Comparison of ENCODE assay signal across 13 mouse cellular contexts in genomic region chr11:62607170-62607951, GRCm38 (mm10). TPM values are rescaled to one million over a fixed set of nuclear protein-coding genes. Genes with fewer than 3 reads are reported as not detected.
A peak's percentile ranks its signal among the peaks of the same experiment; 100 is the strongest.
DNase-seq lines count a peak whose midpoint lies in the region; ATAC-seq and TF ChIP-seq lines count a peak whose summit lies in the region.
"Had no signal": no experiment of that assay in that cellular context is flagged by ENCODE, and none has a peak within 500 bp of the region (broad histone marks: within the 10 kb centered on the region; RNA-seq: fewer than 3 reads in every experiment).

No protein-coding gene starts in this region.

- 68% methylated on average over 10 of the region's 10 CpGs for WGBS in intestine, embryonic 16.5 days
- 70% methylated on average over 10 of the region's 10 CpGs for WGBS in intestine, embryonic 15.5 days
- WGBS in embryonic facial prominence, embryonic 14.5 days: 64% methylated on average over 10 of the region's 10 CpGs
- 86% methylated on average over 10 of the region's 10 CpGs for WGBS in thymus, adult 2 months

- no peak for TF ChIP-seq POLR2A in thymus, adult 2 months (IDR thresholded peaks at IDR 0.05; ENCODE audit: control insufficient read depth, extremely low read depth, insufficient read depth, low read length, poor library complexity)

- peaks cover 21% of the 10 kb centered on the region for H3K4me1 ChIP-seq in intestine, embryonic 16.5 days (ENCODE audit: control insufficient read depth, insufficient read depth, low read length)
- H3K4me1 ChIP-seq in intestine, embryonic 15.5 days (replicated peaks): peaks cover 18% of the 10 kb centered on the region
- H3K4me1 ChIP-seq in embryonic facial prominence, embryonic 14.5 days (ENCODE audit: control insufficient read depth, insufficient read depth, low read length): peaks cover 9% of the 10 kb centered on the region
- 0 out of 2 replicates have a peak, but pooled peaks cover 3% of the 10 kb centered on the region for H3K4me1 ChIP-seq in thymus, adult 2 months (replicated peaks; ENCODE audit: control insufficient read depth, insufficient read depth, low read length)

- no peak overlapping the region for H3K4me2 ChIP-seq in intestine, embryonic 16.5 days (ENCODE audit: low read depth, low read length)
- H3K4me2 ChIP-seq in intestine, embryonic 15.5 days (replicated peaks): no peak overlapping the region
- no peak overlapping the region for H3K4me2 ChIP-seq in embryonic facial prominence, embryonic 14.5 days (ENCODE audit: low read depth, low read length)
- H3K4me2 ChIP-seq: heart, embryonic 11.5 days; lung, embryonic 15.5 days had no signal

- no peak for ATAC-seq in intestine, embryonic 16.5 days
- no peak for ATAC-seq in intestine, embryonic 15.5 days
- no peak for ATAC-seq in embryonic facial prominence, embryonic 14.5 days (ENCODE audit: low read depth)
- ATAC-seq: intestine, postnatal 0 days had no signal

- peak; percentile 44 for DNase-seq in embryo, embryonic 10 days (ENCODE audit: low spot score)
- DNase-seq in embryo, embryonic 11 days: no peak
- peak; percentile 39 for DNase-seq in 416B (ENCODE audit: low read depth)
- no peak for DNase-seq in embryonic facial prominence, embryonic 14.5 days (ENCODE audit: low spot score)
- DNase-seq in thymus, adult 2 months: no peak
- no peak for DNase-seq in urinary bladder, postnatal 25 days (ENCODE audit: low spot score)
- DNase-seq: adrenal gland, postnatal 36 days; cerebellum, adult 11 months had no signal

- no peaks in the 10 kb centered on the region for H3K27me3 ChIP-seq in intestine, embryonic 16.5 days (replicated peaks; ENCODE audit: control insufficient read depth, insufficient read depth, low read length)
- no peaks in the 10 kb centered on the region for H3K27me3 ChIP-seq in intestine, embryonic 15.5 days (replicated peaks)
- H3K27me3 ChIP-seq in embryonic facial prominence, embryonic 14.5 days (replicated peaks; ENCODE audit: control insufficient read depth, insufficient read depth, low read length): no peaks in the 10 kb centered on the region
- no peaks in the 10 kb centered on the region for H3K27me3 ChIP-seq in thymus, adult 2 months (ENCODE audit: control insufficient read depth, insufficient read depth, low read length)
- H3K27me3 ChIP-seq: lung, embryonic 15.5 days had no signal

- TF ChIP-seq CTCF in thymus, adult 2 months (IDR thresholded peaks at IDR 0.05; ENCODE audit: borderline replicate concordance, control insufficient read depth, extremely low read depth, insufficient read depth, low read length, poor library complexity): no peak

- H3K36me3 ChIP-seq in intestine, embryonic 16.5 days (ENCODE audit: control insufficient read depth, insufficient read depth, low read length): peaks cover 16% of the 10 kb centered on the region; the same call in 1 of the 2 replicates
- peaks cover 33% of the 10 kb centered on the region for H3K36me3 ChIP-seq in intestine, embryonic 15.5 days
- peaks cover 72% of the 10 kb centered on the region for H3K36me3 ChIP-seq in embryonic facial prominence, embryonic 14.5 days (ENCODE audit: control insufficient read depth, insufficient read depth, low read length)
- peaks cover 32% of the 10 kb centered on the region for H3K36me3 ChIP-seq in thymus, adult 2 months (ENCODE audit: control insufficient read depth, insufficient read depth, low read length)

- H3K27ac ChIP-seq in intestine, embryonic 16.5 days (ENCODE audit: low read length): 0 out of 2 replicates have a peak overlapping the region, but pooled peaks have one; percentile 5
- H3K27ac ChIP-seq in intestine, embryonic 15.5 days: no peak overlapping the region
- 0 out of 2 replicates have a peak overlapping the region, but pooled peaks have one; percentile 13 for H3K27ac ChIP-seq in embryonic facial prominence, embryonic 14.5 days (replicated peaks; ENCODE audit: low read depth, low read length)
- no peak overlapping the region for H3K27ac ChIP-seq in thymus, adult 2 months (ENCODE audit: control insufficient read depth, insufficient read depth, low read length)
- H3K27ac ChIP-seq: lung, embryonic 15.5 days had no signal

- no peaks in the 10 kb centered on the region for H3K9me3 ChIP-seq in intestine, embryonic 16.5 days (ENCODE audit: control insufficient read depth, low read length)
- no peaks in the 10 kb centered on the region for H3K9me3 ChIP-seq in intestine, embryonic 15.5 days
- no peaks in the 10 kb centered on the region for H3K9me3 ChIP-seq in embryonic facial prominence, embryonic 14.5 days (ENCODE audit: control insufficient read depth, low read length)
- H3K9me3 ChIP-seq: lung, embryonic 15.5 days had no signal

- no peak overlapping the region for H3K9ac ChIP-seq in intestine, embryonic 16.5 days (ENCODE audit: low read depth, low read length)
- H3K9ac ChIP-seq in intestine, embryonic 15.5 days: no peak overlapping the region
- H3K9ac ChIP-seq in embryonic facial prominence, embryonic 14.5 days (ENCODE audit: low read depth, low read length): no peak overlapping the region; the same call in 1 of the 2 replicates
- H3K9ac ChIP-seq: lung, embryonic 15.5 days had no signal

- H3K4me3 ChIP-seq in intestine, embryonic 16.5 days (ENCODE audit: low read length): no peak overlapping the region
- H3K4me3 ChIP-seq in intestine, embryonic 15.5 days (replicated peaks): no peak overlapping the region
- H3K4me3 ChIP-seq in embryonic facial prominence, embryonic 14.5 days (ENCODE audit: low read depth, low read length): no peak overlapping the region
- no peak overlapping the region for H3K4me3 ChIP-seq in thymus, adult 2 months (ENCODE audit: control insufficient read depth, insufficient read depth, low read length)
- H3K4me3 ChIP-seq: lung, embryonic 15.5 days had no signal

RNA-seq across cellular contexts. Expression of gene Trpv2, which starts 33.1 kb away (rescaled TPM):
- polyA plus RNA-seq in intestine, embryonic 16.5 days (2015; fragmentation: Nextera tagmentation; extraction: Ambion mirVana): 11.0 and 11.2 TPM in 2 replicates
- 10.0 and 10.7 TPM in 2 replicates for polyA plus RNA-seq in intestine, embryonic 15.5 days (2015; fragmentation: Nextera tagmentation; extraction: Ambion mirVana)
- 5.3 and 6.4 TPM in 2 replicates for polyA plus RNA-seq in embryonic facial prominence, embryonic 14.5 days (2014; fragmentation: Nextera tagmentation; extraction: Ambion mirVana)
- 95.4 and 96.0 TPM in 2 replicates for polyA plus RNA-seq in thymus, adult 2 months (2012; rRNA removed)

RNA-seq across cellular contexts. Expression of gene Lrrc75a, which starts 41.0 kb away (rescaled TPM):
- 14.1 and 23.8 TPM in 2 replicates for polyA plus RNA-seq in intestine, embryonic 16.5 days (2015; fragmentation: Nextera tagmentation; extraction: Ambion mirVana)
- polyA plus RNA-seq in intestine, embryonic 15.5 days (2015; fragmentation: Nextera tagmentation; extraction: Ambion mirVana): 17.3 and 20.9 TPM in 2 replicates
- polyA plus RNA-seq in embryonic facial prominence, embryonic 14.5 days (2014; fragmentation: Nextera tagmentation; extraction: Ambion mirVana): 16.6 and 17.2 TPM in 2 replicates
- 6.0 and 6.9 TPM in 2 replicates for polyA plus RNA-seq in thymus, adult 2 months (2012; rRNA removed)

RNA-seq across cellular contexts. Expression of gene Mmgt2, which starts 41.1 kb away (rescaled TPM):
- 82.9 and 86.3 TPM in 2 replicates for polyA plus RNA-seq in intestine, embryonic 16.5 days (2015; fragmentation: Nextera tagmentation; extraction: Ambion mirVana)
- 71.8 and 72.4 TPM in 2 replicates for polyA plus RNA-seq in intestine, embryonic 15.5 days (2015; fragmentation: Nextera tagmentation; extraction: Ambion mirVana)
- polyA plus RNA-seq in embryonic facial prominence, embryonic 14.5 days (2014; fragmentation: Nextera tagmentation; extraction: Ambion mirVana): 48.4 and 54.3 TPM in 2 replicates
- 43.0 and 47.5 TPM in 2 replicates for polyA plus RNA-seq in thymus, adult 2 months (2012; rRNA removed)

RNA-seq across cellular contexts. Expression of gene Ubb, which starts 56.4 kb away (rescaled TPM):
- 2,570 and 2,643 TPM in 2 replicates for polyA plus RNA-seq in intestine, embryonic 16.5 days (2015; fragmentation: Nextera tagmentation; extraction: Ambion mirVana)
- 2,561 and 2,687 TPM in 2 replicates for polyA plus RNA-seq in intestine, embryonic 15.5 days (2015; fragmentation: Nextera tagmentation; extraction: Ambion mirVana)
- 3,072 and 3,339 TPM in 2 replicates for polyA plus RNA-seq in embryonic facial prominence, embryonic 14.5 days (2014; fragmentation: Nextera tagmentation; extraction: Ambion mirVana)
- 2,301 and 2,384 TPM in 2 replicates for polyA plus RNA-seq in thymus, adult 2 months (2012; rRNA removed)

Comparison
In these comparisons a context has a peak if more than half of its experiments do, and no peak if none do; other contexts are left out.
1. DNase-seq: peak in embryo, embryonic 10 days (single experiment) and 416B (single experiment); none in embryo, embryonic 11 days (single experiment), embryonic facial prominence, embryonic 14.5 days (single experiment), thymus, adult 2 months (single experiment) and urinary bladder, postnatal 25 days (single experiment).
2. H3K27ac ChIP-seq: peak in intestine, embryonic 16.5 days (single experiment) and embryonic facial prominence, embryonic 14.5 days (single experiment); none in intestine, embryonic 15.5 days (single experiment) and thymus, adult 2 months (single experiment).